Mouse (Mus musculus): Measurements from ENCODE around the gene Pkm.

The Pkm gene

GRCm38 (mm10) chr9:59706850-59707825 is 51.0 kb downstream of the Pkm start:
- no peak for DNase-seq (ENCODE audit: low spot score in 2 of 2)

DNA sequence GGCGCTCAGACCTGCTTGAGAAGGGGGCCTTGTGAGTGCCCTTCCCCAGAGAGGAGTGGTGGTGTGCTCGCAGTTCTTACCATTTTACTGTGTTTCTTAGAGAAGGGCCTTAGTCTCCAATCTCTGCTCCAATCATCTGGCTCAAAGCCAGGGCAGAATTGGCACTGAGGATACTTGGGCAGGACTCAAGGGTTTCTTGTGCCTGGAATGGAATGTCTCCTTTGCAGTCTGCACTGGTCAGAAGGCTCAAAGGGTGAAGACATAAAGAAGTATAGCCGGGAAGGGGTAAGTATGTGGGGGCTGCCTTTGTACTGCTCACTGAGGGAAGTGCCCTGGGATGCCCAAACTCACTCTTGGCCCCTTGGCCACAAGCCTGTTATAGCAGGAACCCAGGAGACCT is 53.1 kb downstream of the Pkm start:
- DNase-seq (ENCODE audit: low spot score in 2 of 2) = no peak

GRCm38 (mm10) chr9:59716275-59716898 is 60.2 kb downstream of the Pkm start:
- DNase-seq (ENCODE audit: low spot score in 2 of 2) = no peak

- no peak for DNase-seq (ENCODE audit: low spot score in 2 of 2)
These were observed 62.1 kb downstream of the Pkm start for GRCm38 (mm10) chr9:59718237-59718636.

DNA sequence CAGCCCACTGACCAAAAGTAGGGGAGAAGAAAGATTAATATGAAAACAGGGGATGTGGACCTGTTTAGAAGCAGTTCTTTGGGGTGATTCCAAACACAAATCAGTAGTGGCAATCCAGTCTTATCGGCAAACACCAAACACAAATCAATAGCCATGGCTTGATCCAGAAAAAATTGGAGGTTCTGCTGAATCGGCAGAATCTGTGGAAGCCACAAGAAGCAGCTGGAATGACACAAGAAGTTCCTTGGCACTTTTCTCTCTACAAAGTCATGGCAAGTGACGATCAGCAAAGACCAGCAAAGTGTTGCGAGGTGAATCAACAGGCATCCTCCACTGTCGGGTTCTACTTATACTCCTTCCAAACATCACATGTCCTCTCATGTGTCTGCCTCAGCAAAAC is 65.0 kb downstream of the Pkm start:
- DNase-seq (ENCODE audit: low spot score in 2 of 2) = no peak

GRCm38 (mm10) chr9:59723096-59723657 is 67.0 kb downstream of the Pkm start:
- DNase-seq (ENCODE audit: low spot score in 2 of 2) = peak; percentile 48 to 63

- DNase-seq (ENCODE audit: low spot score in 2 of 2) = peak; percentile 23 to 27
These were observed 67.7 kb downstream of the Pkm start for GRCm38 (mm10) chr9:59723791-59724442.

GRCm38 (mm10) chr9:59725515-59725914 is 69.3 kb downstream of the Pkm start:
- no peak for DNase-seq (ENCODE audit: low spot score in 2 of 2)

DNA sequence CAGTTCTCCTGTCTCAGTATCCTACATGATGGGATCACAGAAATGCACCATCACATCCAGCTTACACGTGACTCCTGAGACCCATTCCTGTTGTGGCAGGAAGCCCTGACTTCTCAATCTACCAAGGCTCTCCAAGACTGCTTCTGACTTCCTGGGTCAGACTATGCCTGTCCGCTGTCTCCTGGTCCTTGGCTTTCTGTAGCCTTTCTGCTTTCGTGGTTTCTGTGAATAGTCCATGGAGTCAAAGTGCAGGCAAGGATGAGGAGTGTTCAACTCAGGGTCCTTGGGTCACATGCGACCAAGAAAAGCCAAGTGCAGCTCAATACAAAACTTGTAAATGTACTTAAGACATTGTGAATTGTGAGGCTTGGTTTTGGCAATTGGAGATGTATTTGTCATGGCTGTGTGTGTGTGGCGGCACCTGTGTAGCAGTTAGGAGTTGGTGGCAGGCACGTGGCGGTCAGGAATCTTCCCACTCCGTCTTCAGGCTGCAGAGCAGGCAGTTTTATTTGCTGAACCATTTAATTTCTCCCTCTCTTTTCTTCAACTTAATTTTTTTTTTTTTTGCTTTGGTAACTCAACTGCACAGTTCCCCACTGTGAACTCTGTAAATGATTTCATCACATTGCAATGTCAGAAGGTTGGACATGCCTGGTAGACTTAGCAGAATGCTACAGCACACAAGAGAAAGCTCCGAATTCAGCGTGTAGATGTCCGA is 71.6 kb downstream of the Pkm start:
- no peak for DNase-seq (ENCODE audit: low spot score in 2 of 2)
